Mouse (Mus musculus) small intestine, adult 10 weeks (tissue): ENCODE results near the gene 4932411N23Rik. TPM values are rescaled to one million over a fixed set of nuclear protein-coding genes. Genes with fewer than 3 reads are reported as not detected.

Experiments
- polyA plus RNA-seq: library from polyadenylated mRNA; stranded (reverse); fragments of 350-450 nt; fragmentation: Illumina TruSeq; extraction: RNeasy Lipid Tissue Mini Kit (QIAGEN cat#74804); gene quantifications from one replicate; pipeline ENCODE4 v1.2.3, GENCODE M21; 2014; ENCODE audit warnings: low replicate concordance

Gene 4932411N23Rik
- not detected for polyA plus RNA-seq

DNA sequence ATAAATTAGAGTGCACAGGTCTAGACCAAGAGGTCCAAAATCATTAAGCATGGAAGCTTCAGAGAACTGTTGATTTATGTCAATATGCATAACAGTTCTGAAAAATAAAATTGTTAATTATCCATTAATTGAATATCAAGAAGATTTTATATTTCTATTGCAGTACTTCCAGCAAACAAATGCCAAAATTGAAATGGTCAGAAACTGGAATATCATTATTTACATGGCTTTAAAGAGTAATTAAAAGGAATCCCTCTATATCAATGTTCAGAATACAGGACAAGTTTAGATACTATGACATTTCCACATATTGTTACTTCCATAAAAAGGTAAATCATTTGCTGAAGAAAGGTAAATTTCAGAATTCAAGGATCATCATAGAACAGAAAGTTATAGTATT is at the start of gene 4932411N23Rik:
TSS of gene 4932411N23Rik (minus strand) at position 101 of the 400 bp plus-strand sequence.

Other genes starting within 250 kb of the 4932411N23Rik start
- not detected for gene Gm382, start 224.1 kb upstream of the 4932411N23Rik start, polyA plus RNA-seq